Mouse (Mus musculus) olfactory bulb, adult 2 months (tissue): ENCODE data around the gene Atp6v0e.

Source experiments
- CTCF ChIP-seq: fragments of 200-500 bp; IDR thresholded peaks from 2 replicates; pipeline ENCODE4 v1.5.1; 2012; ENCODE audit warnings: low read depth, mild to moderate bottlenecking, low read length, moderate library complexity; ENCODE audit not compliant: insufficient read depth
- POLR2A ChIP-seq: fragments of 200-500 bp; IDR thresholded peaks from 2 replicates; pipeline ENCODE4 v1.6.1; 2012; ENCODE audit warnings: mild to moderate bottlenecking, low read depth, low read length, moderate library complexity; ENCODE audit not compliant: insufficient read depth

- no peak for TF ChIP-seq CTCF
- no peak for TF ChIP-seq POLR2A
Observed at GRCm38 (mm10) chr17:26625521-26626010, 37.5 kb upstream of the Atp6v0e start.
